Mouse (Mus musculus) hindbrain, embryonic 14.5 days (tissue): ENCODE data around the gene Cma2. TPM values are rescaled to one million over a fixed set of nuclear protein-coding genes. Genes with fewer than 3 reads are reported as not detected.
"Not testable (repeated sequence)": the region's sequence is repeated elsewhere in the genome, so short reads cannot be mapped to it uniquely, and the experiment has no call there.

ENCODE experiments used
- ATAC-seq: fragments of 200-750 bp; cut with Nextera tagmentation; 2 replicates; pipeline ENCODE4 v1.8.0; 2017; ENCODE audit warnings: moderate number of reproducible peaks, mild to moderate bottlenecking, moderate TSS enrichment, moderate library complexity; ENCODE audit not compliant: low FRiP score
- DNase-seq: peaks from one replicate; pipeline ENCODE4 v3.0.0-alpha.2; 2015; ENCODE audit warnings: low spot score
- H3K27ac ChIP-seq: fragments of 300-500 bp; sonication (generic); 2 replicates; pipeline ENCODE4 v1.5.1; 2014; ENCODE audit warnings: mild to moderate bottlenecking, moderate library complexity
- H3K27me3 ChIP-seq: fragments of 300-500 bp; sonication (generic); 2 replicates; pipeline ENCODE4 v1.6.1; 2014; ENCODE audit warnings: mild to moderate bottlenecking, low read length, mixed read lengths; ENCODE audit not compliant: control insufficient read depth, insufficient read depth
- H3K36me3 ChIP-seq: fragments of 300-500 bp; sonication (generic); replicated peaks from 2 replicates; pipeline ENCODE4 v1.6.1; 2014; ENCODE audit not compliant: control insufficient read depth, insufficient read depth
- H3K4me1 ChIP-seq: fragments of 300-500 bp; sonication (generic); replicated peaks from 2 replicates; pipeline ENCODE4 v1.6.1; 2014; ENCODE audit warnings: antibody characterized with exemption, low read length, mixed read lengths; ENCODE audit not compliant: control insufficient read depth, insufficient read depth
- H3K4me2 ChIP-seq: fragments of 300-500 bp; sonication (generic); replicated peaks from 2 replicates; pipeline ENCODE4 v1.6.1; 2014; ENCODE audit warnings: mild to moderate bottlenecking, moderate library complexity
- H3K4me3 ChIP-seq: fragments of 300-500 bp; sonication (generic); replicated peaks from 2 replicates; pipeline ENCODE4 v1.5.1; 2014; ENCODE audit warnings: mild to moderate bottlenecking, low read length
- H3K9ac ChIP-seq: fragments of 300-500 bp; sonication (generic); 2 replicates; pipeline ENCODE4 v1.6.1; 2014
- H3K9me3 ChIP-seq: fragments of 300-500 bp; sonication (generic); 2 replicates; pipeline ENCODE4 v1.6.1; 2016; ENCODE audit warnings: low read length; ENCODE audit not compliant: control insufficient read depth
- WGBS: fragments of 180-500 bp; shearing (Covaris S2); extraction: QIAGEN DNeasy Blood & Tissue Kit; methylation state at CpG from one replicate; pipeline ENCODE4 v1.1.7; 2014; 5-methylcytosine and 5-hydroxymethylcytosine counted together
- polyA plus RNA-seq: library from polyadenylated mRNA; unstranded; fragments of >200 nt; fragmentation: Nextera tagmentation; extraction: Ambion mirVana; gene quantifications from 2 replicates; pipeline ENCODE4 v1.2.1, GENCODE M21; 2014

The Cma2 gene
- polyA plus RNA-seq, 1 experiment from 2014 or later = not detected

DNA sequence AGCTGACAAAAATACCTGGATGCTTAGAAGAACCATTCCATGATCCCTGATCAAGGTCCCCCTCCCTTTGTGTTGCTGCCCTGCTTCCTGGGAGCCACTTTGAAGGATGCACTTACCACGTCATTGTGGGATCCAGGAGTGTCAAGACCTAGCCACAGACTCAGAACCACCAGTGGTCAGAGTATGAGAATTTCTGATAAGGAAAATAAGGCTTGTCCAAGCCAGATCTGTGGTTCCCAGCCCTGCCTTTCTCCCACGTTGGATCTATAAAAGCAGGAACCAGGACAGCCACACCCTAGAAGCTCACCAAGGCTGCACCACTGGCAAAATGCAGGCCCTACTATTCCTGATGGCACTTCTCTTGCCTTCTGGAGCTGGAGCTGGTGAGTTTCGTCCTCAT is 66.9 kb downstream of the Cma2 start, which contains the start of gene Mcpt1:
TSS of gene Mcpt1 (plus strand) at position 301 of the 400 bp plus-strand sequence.
- H3K4me2 ChIP-seq, H3K27ac ChIP-seq, H3K9ac ChIP-seq, H3K9me3 ChIP-seq, H3K4me3 ChIP-seq, ATAC-seq, H3K4me1 ChIP-seq, H3K36me3 ChIP-seq, DNase-seq, H3K27me3 ChIP-seq: not testable (repeated sequence)
- 83% methylated on average over 3 of the region's 3 CpGs for WGBS

DNA sequence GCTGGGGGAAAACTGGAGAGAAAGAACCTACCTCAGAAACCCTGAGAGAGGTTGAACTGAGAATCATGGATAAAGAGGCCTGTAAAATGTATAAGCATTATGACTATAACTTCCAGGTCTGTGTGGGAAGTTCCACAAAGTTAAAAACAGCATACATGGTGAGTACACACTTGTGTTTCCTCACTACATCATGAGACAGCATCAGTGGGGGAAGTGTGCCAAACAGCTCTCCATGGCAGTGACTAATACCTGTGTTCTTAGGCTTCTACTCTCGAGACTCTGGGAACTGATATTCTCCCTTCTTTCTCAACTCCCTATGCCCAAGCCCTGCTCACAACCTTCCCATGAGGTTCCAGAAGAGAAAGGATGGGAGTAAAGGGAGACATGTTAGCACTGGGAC is 68.7 kb downstream of the Cma2 start:
- Histone ChIP-seq H3K27ac (no peak overlapping the region), H3K36me3 (no peaks in the 10 kb centered on the region), H3K27me3 (no peaks in the 10 kb centered on the region), H3K9me3 (no peaks in the 10 kb centered on the region), H3K9ac (no peak overlapping the region), H3K4me3 (no peak overlapping the region), H3K4me2 (no peak overlapping the region), H3K4me1 (no peaks in the 10 kb centered on the region)
- 78% methylated on average over 1 of the region's 1 CpGs for WGBS
- no peak for ATAC-seq
- DNase-seq = no peak

DNA sequence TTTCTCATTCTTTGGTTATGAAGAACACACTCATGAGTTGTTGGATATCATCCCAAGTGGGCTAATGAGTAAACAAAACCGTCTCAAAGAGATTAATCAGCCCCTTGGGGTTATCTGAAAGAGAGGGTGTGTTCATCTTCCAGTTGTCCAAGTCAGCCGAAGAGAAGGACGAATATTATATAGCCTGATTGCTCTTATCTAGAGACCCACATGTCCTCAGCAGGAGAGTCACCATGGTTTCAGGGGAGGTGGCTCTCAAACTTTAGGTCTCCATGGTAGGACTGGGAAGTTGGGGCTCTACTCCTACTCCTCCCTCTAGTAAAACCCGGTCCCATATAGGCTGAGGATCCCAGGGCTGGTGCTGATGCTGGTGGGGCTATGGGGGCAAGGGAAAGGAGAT is 70.5 kb downstream of the Cma2 start:
- H3K4me3 ChIP-seq, H3K4me2 ChIP-seq, ATAC-seq, H3K27me3 ChIP-seq, H3K4me1 ChIP-seq, H3K36me3 ChIP-seq, H3K27ac ChIP-seq, H3K9ac ChIP-seq, DNase-seq, H3K9me3 ChIP-seq: not testable (repeated sequence)
- WGBS = 82% methylated on average over 3 of the region's 4 CpGs

Other genes with a start within 250 kb of the Cma2 start
- gene Tgm1, start 237.1 kb upstream of the Cma2 start, polyA plus RNA-seq = 0.14 and 0.25 TPM in 2 replicates
- 46.2 and 48.8 TPM in 2 replicates for gene Rabggta, start 228.7 kb upstream of the Cma2 start, polyA plus RNA-seq
- gene Dhrs1, start 205.3 kb upstream of the Cma2 start, polyA plus RNA-seq = 70.8 and 72.3 TPM in 2 replicates
- gene Nop9, start 205.3 kb upstream of the Cma2 start, polyA plus RNA-seq = 31.4 and 33.0 TPM in 2 replicates
- not detected in 2 replicates for gene Cideb, start 192.5 kb upstream of the Cma2 start, polyA plus RNA-seq
- 0.36 and 0.70 TPM in 2 replicates for gene Ltb4r2, start 189.6 kb upstream of the Cma2 start, polyA plus RNA-seq
- gene Ltb4r1, start 185.0 kb upstream of the Cma2 start, polyA plus RNA-seq = 0.20 TPM in 1 of 2 replicates, not detected in the other
- gene Adcy4, start 166.9 kb upstream of the Cma2 start, polyA plus RNA-seq = 5.0 and 5.8 TPM in 2 replicates
- 1.8 and 2.9 TPM in 2 replicates for gene Ripk3, start 162.1 kb upstream of the Cma2 start, polyA plus RNA-seq
- gene Nfatc4, start 127.8 kb upstream of the Cma2 start, polyA plus RNA-seq = 9.4 and 10.1 TPM in 2 replicates
- gene Nynrin, start 97.0 kb upstream of the Cma2 start, polyA plus RNA-seq = 10.8 and 11.7 TPM in 2 replicates
- gene Cbln3, start 66.6 kb upstream of the Cma2 start, polyA plus RNA-seq = 0.51 and 0.56 TPM in 2 replicates
- gene Khnyn, start 66.0 kb upstream of the Cma2 start, polyA plus RNA-seq = 6.6 and 7.0 TPM in 2 replicates
- gene Sdr39u1, start 50.7 kb upstream of the Cma2 start, polyA plus RNA-seq = 131 and 138 TPM in 2 replicates
- 0.60 TPM in 1 of 2 replicates, not detected in the other for gene Cma1, start 6.3 kb upstream of the Cma2 start, polyA plus RNA-seq
- not detected in 2 replicates for gene Mcpt1, start 67.0 kb downstream of the Cma2 start, polyA plus RNA-seq
- not detected in 2 replicates for gene Mcpt9, start 79.5 kb downstream of the Cma2 start, polyA plus RNA-seq
- not detected in 2 replicates for gene Mcpt2, start 91.1 kb downstream of the Cma2 start, polyA plus RNA-seq
- not detected in 2 replicates for gene Mcpt4, start 111.3 kb downstream of the Cma2 start, polyA plus RNA-seq
- gene Mcpt8, start 134.3 kb downstream of the Cma2 start, polyA plus RNA-seq = not detected in 2 replicates
- not detected in 2 replicates for gene Ctsg, start 151.6 kb downstream of the Cma2 start, polyA plus RNA-seq
- not detected in 2 replicates for gene Gzme, start 169.6 kb downstream of the Cma2 start, polyA plus RNA-seq
- not detected in 2 replicates for gene Gzmd, start 181.6 kb downstream of the Cma2 start, polyA plus RNA-seq
- not detected in 2 replicates for gene Gzmg, start 208.6 kb downstream of the Cma2 start, polyA plus RNA-seq
- not detected in 2 replicates for gene Gzmn, start 223.6 kb downstream of the Cma2 start, polyA plus RNA-seq